Mouse (Mus musculus) thymus, adult 2 months (tissue): ENCODE data around the gene Uhrf1bp1.

Experiments
- CTCF ChIP-seq: fragments of 200-500 bp; IDR thresholded peaks from 2 replicates; pipeline ENCODE4 v1.5.1; 2012; ENCODE audit warnings: mild to moderate bottlenecking, control low read depth, low read length, moderate library complexity, borderline replicate concordance; ENCODE audit not compliant: control insufficient read depth, poor library complexity, insufficient read depth; ENCODE audit errors: extremely low read depth
- POLR2A ChIP-seq: fragments of 200-500 bp; IDR thresholded peaks from 2 replicates; pipeline ENCODE4 v1.6.1; 2012; ENCODE audit warnings: mild to moderate bottlenecking, low read length, control low read depth, moderate library complexity; ENCODE audit not compliant: control insufficient read depth, poor library complexity, insufficient read depth; ENCODE audit errors: extremely low read depth

DNA sequence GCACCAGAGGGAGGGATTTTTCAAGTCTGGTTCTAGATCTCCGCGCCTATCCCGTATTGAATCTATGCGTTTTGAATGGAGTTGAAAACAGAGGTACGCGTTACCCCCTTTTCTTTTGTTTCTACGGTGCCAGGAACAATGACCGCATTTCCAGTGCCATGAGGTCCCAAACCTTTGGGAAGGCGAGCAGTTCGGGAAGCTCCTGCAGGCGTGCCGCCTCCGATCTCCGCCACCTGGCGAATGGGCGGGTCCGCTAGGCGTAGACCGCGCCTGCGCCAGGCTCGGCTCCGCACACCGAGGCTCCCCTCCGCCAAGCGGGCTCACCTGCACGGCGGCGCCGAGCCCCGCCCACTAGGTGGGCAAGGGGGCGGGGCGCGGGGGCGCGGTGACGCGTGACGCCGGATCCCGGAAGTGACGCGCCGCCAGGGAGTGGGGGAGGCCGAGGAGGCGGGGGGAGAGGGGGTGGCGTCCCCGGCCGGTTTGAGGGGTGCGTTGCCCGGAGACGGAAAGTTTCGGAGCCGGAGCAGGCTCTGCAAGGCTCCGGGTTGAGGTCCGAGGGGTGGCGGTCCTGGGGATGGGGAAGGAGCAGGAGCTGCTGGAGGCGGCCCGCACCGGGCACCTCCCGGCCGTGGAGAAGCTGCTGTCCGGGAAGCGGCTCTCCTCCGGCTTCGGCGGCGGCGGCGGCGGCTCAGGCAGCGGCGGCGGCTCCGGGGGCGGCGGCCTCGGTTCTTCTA, 52.8 kb downstream of the Uhrf1bp1 start, which contains the start of gene Anks1:
- TF ChIP-seq CTCF (peak; percentile 29; the same call in 1 of the 2 replicates), POLR2A (peak; percentile 71)
